Mouse (Mus musculus) kidney, adult 2 months (tissue): ENCODE results near the gene Wnt5a. TPM values are rescaled to one million over a fixed set of nuclear protein-coding genes. Genes with fewer than 3 reads are reported as not detected.

Experiments
- DNase-seq: peaks from one replicate; pipeline ENCODE4 v3.0.0; 2021
- H3K27ac ChIP-seq: fragments of 200-500 bp; 2 replicates; pipeline ENCODE4 v1.5.1; 2012; ENCODE audit warnings: low read depth, low read length, control low read depth, inconsistent platforms; ENCODE audit not compliant: insufficient read depth
- H3K27me3 ChIP-seq: fragments of 200-500 bp; replicated peaks from 2 replicates; pipeline ENCODE4 v1.6.1; 2012; ENCODE audit warnings: mild to moderate bottlenecking, moderate library complexity, low read length, inconsistent platforms; ENCODE audit not compliant: control insufficient read depth, insufficient read depth
- H3K36me3 ChIP-seq: fragments of 200-500 bp; 2 replicates; pipeline ENCODE4 v1.6.1; 2012; ENCODE audit warnings: mild to moderate bottlenecking, moderate library complexity, low read length, inconsistent platforms; ENCODE audit not compliant: control insufficient read depth, insufficient read depth
- H3K4me1 ChIP-seq: fragments of 200-500 bp; 2 replicates; pipeline ENCODE4 v1.6.1; 2011; ENCODE audit warnings: low read length; ENCODE audit not compliant: control insufficient read depth, insufficient read depth
- H3K4me3 ChIP-seq: fragments of 200-500 bp; 2 replicates; pipeline ENCODE4 v1.5.1; 2011; ENCODE audit warnings: mild to moderate bottlenecking, low read depth, low read length, control low read depth; ENCODE audit not compliant: insufficient read depth
- CTCF ChIP-seq: fragments of 200-500 bp; conservative IDR thresholded peaks from 2 replicates; pipeline ENCODE4 v1.5.1; 2011; ENCODE audit warnings: low read depth, mild to moderate bottlenecking, control low read depth, low read length, moderate library complexity, mixed read lengths; ENCODE audit not compliant: insufficient read depth, insufficient read length
- POLR2A ChIP-seq: fragments of 200-500 bp; IDR thresholded peaks from one replicate; pipeline ENCODE4 v1.6.1; 2011; ENCODE audit warnings: low read depth, low read length, control low read depth
- WGBS: fragments of 180-500 bp; shearing (Covaris S2); methylation state at CpG from one replicate; pipeline ENCODE4 v1.1.7; 2018; 5-methylcytosine and 5-hydroxymethylcytosine counted together
- polyA plus RNA-seq: library from polyadenylated mRNA; depleted of rRNA; stranded (reverse); fragments of >200 nt; gene quantifications from 2 replicates; pipeline ENCODE4 v1.2.3, GENCODE M21; 2012

Gene Wnt5a
- polyA plus RNA-seq, 1 experiment, result 7.0 TPM

- Histone ChIP-seq H3K4me1 (no peaks in the 10 kb centered on the region), H3K27ac (no peak overlapping the region), H3K36me3 (no peaks in the 10 kb centered on the region), H3K27me3 (no peaks in the 10 kb centered on the region), H3K4me3 (no peak overlapping the region)
- WGBS, result 91% methylated on average over 2 of the region's 2 CpGs
- DNase-seq, result no peak
- TF ChIP-seq POLR2A, result no peak
- no peak for TF ChIP-seq CTCF
Measured at GRCm38 (mm10) chr14:28533876-28534275, 29.3 kb downstream of the Wnt5a start.

- TF ChIP-seq POLR2A (no peak), CTCF (no peak)
- 60% methylated on average over 4 of the region's 4 CpGs for WGBS
- H3K4me3 ChIP-seq, result no peak overlapping the region
- H3K36me3 ChIP-seq, result no peaks in the 10 kb centered on the region
- peak; percentile 52 for DNase-seq
- H3K27me3 ChIP-seq, result no peaks in the 10 kb centered on the region
- no peak overlapping the region for H3K27ac ChIP-seq
- no peaks in the 10 kb centered on the region for H3K4me1 ChIP-seq
Measured at GRCm38 (mm10) chr14:28535814-28536213, 31.3 kb downstream of the Wnt5a start.

- no peak overlapping the region for H3K4me3 ChIP-seq
- H3K36me3 ChIP-seq, result no peaks in the 10 kb centered on the region
- no peak overlapping the region for H3K27ac ChIP-seq
- WGBS, result 49% methylated on average over 6 of the region's 6 CpGs
- H3K27me3 ChIP-seq, result no peaks in the 10 kb centered on the region
- H3K4me1 ChIP-seq, result no peaks in the 10 kb centered on the region
- DNase-seq, result no peak
- TF ChIP-seq CTCF (no peak), POLR2A (no peak)
Measured at GRCm38 (mm10) chr14:28539577-28539976, 35.0 kb downstream of the Wnt5a start.

GRCm38 (mm10) chr14:28542117-28542741 is 37.7 kb downstream of the Wnt5a start:
- TF ChIP-seq CTCF (no peak), POLR2A (no peak)
- Histone ChIP-seq H3K4me3 (no peak overlapping the region), H3K27me3 (no peaks in the 10 kb centered on the region), H3K36me3 (no peaks in the 10 kb centered on the region), H3K27ac (peak overlapping the region; percentile 24; the same call in 1 of the 2 replicates), H3K4me1 (no peaks in the 10 kb centered on the region)
- WGBS, result 36% methylated on average over 4 of the region's 4 CpGs
- DNase-seq, result peak; percentile 88

- Histone ChIP-seq H3K4me1 (no peaks in the 10 kb centered on the region), H3K27ac (no peak overlapping the region), H3K4me3 (no peak overlapping the region), H3K27me3 (no peaks in the 10 kb centered on the region), H3K36me3 (no peaks in the 10 kb centered on the region)
- WGBS, result 48% methylated on average over 6 of the region's 6 CpGs
- TF ChIP-seq CTCF, result no peak
- no peak for TF ChIP-seq POLR2A
- DNase-seq, result no peak
Measured at GRCm38 (mm10) chr14:28561861-28562260, 57.3 kb downstream of the Wnt5a start.
